Mouse (Mus musculus): Measurements from ENCODE around the gene Olfr764-ps1. TPM values are rescaled to one million over a fixed set of nuclear protein-coding genes. Genes with fewer than 3 reads are reported as not detected.

Olfr764-ps1 gene
- total RNA-seq, 2 experiments from 2014 or later = not detected

Other genes starting within 250 kb of the Olfr764-ps1 start
- under 1 TPM; 0.53 to 0.89 TPM for gene Mmp19, start 249.0 kb downstream of the Olfr764-ps1 start, total RNA-seq (2021)
- gene Dnajc14, start 235.8 kb downstream of the Olfr764-ps1 start, total RNA-seq (2021) = 10 to 100 TPM; 59.9 to 65.7 TPM
- gene Tmem198b, start 235.5 kb downstream of the Olfr764-ps1 start, total RNA-seq (2021) = 10 to 100 TPM; 13.9 to 17.6 TPM
- 10 to 100 TPM; 40.9 to 48.2 TPM for gene Sarnp, start 222.6 kb downstream of the Olfr764-ps1 start, total RNA-seq (2021)
- 1 to 10 TPM; 3.7 to 6.0 TPM for gene Ormdl2, start 218.3 kb downstream of the Olfr764-ps1 start, total RNA-seq (2021)
- 10 to 100 TPM; 23.1 to 24.0 TPM for gene Gdf11, start 148.2 kb downstream of the Olfr764-ps1 start, total RNA-seq (2021)
- gene Cd63, start 138.9 kb downstream of the Olfr764-ps1 start, total RNA-seq (2021) = 100 to 1,000 TPM in 1 of 2 experiments, 10 to 100 TPM in 1; 81.7 to 110 TPM
- gene Rdh5, start 117.0 kb downstream of the Olfr764-ps1 start, total RNA-seq (2021) = 1 to 10 TPM; 5.6 to 6.7 TPM
- gene Bloc1s1, start 115.9 kb downstream of the Olfr764-ps1 start, total RNA-seq (2021) = 100 to 1,000 TPM; 109 to 123 TPM
- gene Itga7, start 106.1 kb downstream of the Olfr764-ps1 start, total RNA-seq (2021) = 10 to 100 TPM; 22.2 to 27.4 TPM
- gene Mettl7b, start 78.9 kb downstream of the Olfr764-ps1 start, total RNA-seq (2021) = not detected
- gene Olfr9, start 50.5 kb downstream of the Olfr764-ps1 start, total RNA-seq (2021) = not detected
- gene Olfr763, start 29.1 kb downstream of the Olfr764-ps1 start, total RNA-seq (2021) = not detected
- not detected for gene Olfr765, start 10.1 kb upstream of the Olfr764-ps1 start, total RNA-seq (2021)
- gene Olfr766-ps1, start 29.1 kb upstream of the Olfr764-ps1 start, total RNA-seq (2021) = not detected
- gene Olfr767, start 43.0 kb upstream of the Olfr764-ps1 start, total RNA-seq (2021) = under 1 TPM in 1 of 2 experiments, not detected in 1; 0.07 TPM
- gene Olfr768, start 59.5 kb upstream of the Olfr764-ps1 start, total RNA-seq (2021) = not detected
- not detected for gene Olfr769, start 78.0 kb upstream of the Olfr764-ps1 start, total RNA-seq (2021)
- not detected for gene Olfr770, start 99.1 kb upstream of the Olfr764-ps1 start, total RNA-seq (2021)
- not detected for gene Olfr771, start 124.9 kb upstream of the Olfr764-ps1 start, total RNA-seq (2021)
- gene Olfr772, start 138.0 kb upstream of the Olfr764-ps1 start, total RNA-seq (2021) = not detected
- gene Olfr773, start 147.5 kb upstream of the Olfr764-ps1 start, total RNA-seq (2021) = not detected
- not detected for gene Olfr774, start 196.3 kb upstream of the Olfr764-ps1 start, total RNA-seq (2021)
- not detected for gene Olfr775, start 208.5 kb upstream of the Olfr764-ps1 start, total RNA-seq (2021)
- not detected for gene Olfr776, start 219.2 kb upstream of the Olfr764-ps1 start, total RNA-seq (2021)
- gene Olfr777, start 231.6 kb upstream of the Olfr764-ps1 start, total RNA-seq (2021) = not detected